Mouse (Mus musculus): Measurements from ENCODE around the gene Aim2. TPM values are rescaled to one million over a fixed set of nuclear protein-coding genes. Genes with fewer than 3 reads are reported as not detected.

The Aim2 gene
- polyA plus RNA-seq, 1 experiment from 2014 or later: 1.4 TPM

- ATAC-seq (ENCODE audit: low FRiP score) (no peak), DNase-seq (ENCODE audit: low spot score) (no peak)
- Histone ChIP-seq H3K36me3 (replicated peaks; ENCODE audit: control insufficient read depth, insufficient read depth) (no peaks in the 10 kb centered on the region), H3K9me3 (ENCODE audit: control insufficient read depth, low read length) (no peaks in the 10 kb centered on the region), H3K27me3 (ENCODE audit: control insufficient read depth, insufficient read depth, low read length) (no peaks in the 10 kb centered on the region), H3K9ac (no peak overlapping the region), H3K4me1 (replicated peaks; ENCODE audit: control insufficient read depth, insufficient read depth, low read length) (no peaks in the 10 kb centered on the region; the same call in 1 of the 2 replicates), H3K4me3 (replicated peaks; ENCODE audit: low read length) (no peak overlapping the region), H3K27ac (no peak overlapping the region), H3K4me2 (replicated peaks) (no peak overlapping the region)
- WGBS: 91% methylated on average over 1 of the region's 1 CpGs
These were observed 25.3 kb upstream of the Aim2 start for GRCm38 (mm10) chr1:173325395-173325794.

- DNase-seq (ENCODE audit: low spot score) (no peak), ATAC-seq (ENCODE audit: low FRiP score) (no peak)
- Histone ChIP-seq H3K4me1 (replicated peaks; ENCODE audit: control insufficient read depth, insufficient read depth, low read length) (no peaks in the 10 kb centered on the region; the same call in 1 of the 2 replicates), H3K4me3 (replicated peaks; ENCODE audit: low read length) (no peak overlapping the region), H3K36me3 (replicated peaks; ENCODE audit: control insufficient read depth, insufficient read depth) (no peaks in the 10 kb centered on the region), H3K4me2 (replicated peaks) (no peak overlapping the region), H3K27ac (no peak overlapping the region), H3K27me3 (ENCODE audit: control insufficient read depth, insufficient read depth, low read length) (no peaks in the 10 kb centered on the region), H3K9ac (no peak overlapping the region), H3K9me3 (ENCODE audit: control insufficient read depth, low read length) (no peaks in the 10 kb centered on the region)
- 73% methylated on average over 1 of the region's 1 CpGs for WGBS
These were observed 24.1 kb upstream of the Aim2 start for GRCm38 (mm10) chr1:173326552-173326951.

GRCm38 (mm10) chr1:173328446-173328845, 22.2 kb upstream of the Aim2 start:
- DNase-seq (ENCODE audit: low spot score) (no peak), ATAC-seq (ENCODE audit: low FRiP score) (no peak)
- Histone ChIP-seq H3K27me3 (ENCODE audit: control insufficient read depth, insufficient read depth, low read length) (no peaks in the 10 kb centered on the region), H3K9ac (no peak overlapping the region), H3K4me2 (replicated peaks) (no peak overlapping the region), H3K27ac (no peak overlapping the region), H3K4me3 (replicated peaks; ENCODE audit: low read length) (no peak overlapping the region), H3K9me3 (ENCODE audit: control insufficient read depth, low read length) (no peaks in the 10 kb centered on the region), H3K36me3 (replicated peaks; ENCODE audit: control insufficient read depth, insufficient read depth) (no peaks in the 10 kb centered on the region), H3K4me1 (replicated peaks; ENCODE audit: control insufficient read depth, insufficient read depth, low read length) (no peaks in the 10 kb centered on the region; the same call in 1 of the 2 replicates)
- WGBS: 57% methylated on average over 8 of the region's 8 CpGs

GRCm38 (mm10) chr1:173329185-173329584, 21.5 kb upstream of the Aim2 start:
- no peaks in the 10 kb centered on the region for H3K27me3 ChIP-seq (ENCODE audit: control insufficient read depth, insufficient read depth, low read length)
- no peak for ATAC-seq (ENCODE audit: low FRiP score)
- H3K4me1 ChIP-seq (replicated peaks; ENCODE audit: control insufficient read depth, insufficient read depth, low read length): no peaks in the 10 kb centered on the region; the same call in 1 of the 2 replicates
- H3K9me3 ChIP-seq (ENCODE audit: control insufficient read depth, low read length): no peaks in the 10 kb centered on the region
- H3K4me3 ChIP-seq (replicated peaks; ENCODE audit: low read length): no peak overlapping the region
- DNase-seq (ENCODE audit: low spot score): no peak
- peak overlapping the region; percentile 36; the same call in 1 of the 2 replicates for H3K27ac ChIP-seq
- H3K4me2 ChIP-seq (replicated peaks): no peak overlapping the region
- WGBS: 44% methylated on average over 4 of the region's 4 CpGs
- H3K36me3 ChIP-seq (replicated peaks; ENCODE audit: control insufficient read depth, insufficient read depth): no peaks in the 10 kb centered on the region
- H3K9ac ChIP-seq: no peak overlapping the region

GRCm38 (mm10) chr1:173329743-173330142, 20.9 kb upstream of the Aim2 start:
- no peaks in the 10 kb centered on the region; the same call in 1 of the 2 replicates for H3K4me1 ChIP-seq (replicated peaks; ENCODE audit: control insufficient read depth, insufficient read depth, low read length)
- H3K27me3 ChIP-seq (ENCODE audit: control insufficient read depth, insufficient read depth, low read length): no peaks in the 10 kb centered on the region
- no peak overlapping the region for H3K9ac ChIP-seq
- ATAC-seq (ENCODE audit: low FRiP score): peak; percentile 46; the same call in 1 of the 2 replicates
- 64% methylated on average over 5 of the region's 5 CpGs for WGBS
- no peak overlapping the region for H3K4me2 ChIP-seq (replicated peaks)
- H3K27ac ChIP-seq: peak overlapping the region; percentile 44; the same call in 1 of the 2 replicates
- DNase-seq (ENCODE audit: low spot score): peak; percentile 51
- H3K9me3 ChIP-seq (ENCODE audit: control insufficient read depth, low read length): no peaks in the 10 kb centered on the region
- no peaks in the 10 kb centered on the region for H3K36me3 ChIP-seq (replicated peaks; ENCODE audit: control insufficient read depth, insufficient read depth)
- no peak overlapping the region for H3K4me3 ChIP-seq (replicated peaks; ENCODE audit: low read length)

GRCm38 (mm10) chr1:173332418-173332817, 18.3 kb upstream of the Aim2 start:
- Histone ChIP-seq H3K27me3 (ENCODE audit: control insufficient read depth, insufficient read depth, low read length) (no peaks in the 10 kb centered on the region), H3K9me3 (ENCODE audit: control insufficient read depth, low read length) (no peaks in the 10 kb centered on the region), H3K36me3 (replicated peaks; ENCODE audit: control insufficient read depth, insufficient read depth) (peaks cover 20% of the 10 kb centered on the region), H3K9ac (no peak overlapping the region), H3K27ac (no peak overlapping the region), H3K4me3 (replicated peaks; ENCODE audit: low read length) (no peak overlapping the region), H3K4me2 (replicated peaks) (no peak overlapping the region), H3K4me1 (replicated peaks; ENCODE audit: control insufficient read depth, insufficient read depth, low read length) (no peaks in the 10 kb centered on the region; the same call in none of the 2 replicates)
- WGBS: 92% methylated on average over 5 of the region's 5 CpGs
- no peak for DNase-seq (ENCODE audit: low spot score)
- ATAC-seq (ENCODE audit: low FRiP score): no peak

- H3K27me3 ChIP-seq (ENCODE audit: control insufficient read depth, insufficient read depth, low read length): no peaks in the 10 kb centered on the region
- H3K27ac ChIP-seq: no peak within 1 kb of the TSS
- H3K9me3 ChIP-seq (ENCODE audit: control insufficient read depth, low read length): no peaks in the 10 kb centered on the region
- ATAC-seq (ENCODE audit: low FRiP score): no peak
- H3K4me3 ChIP-seq (replicated peaks; ENCODE audit: low read length): no peak within 1 kb of the TSS
- H3K36me3 ChIP-seq (replicated peaks; ENCODE audit: control insufficient read depth, insufficient read depth): peaks cover 31% of the 10 kb centered on the region
- H3K9ac ChIP-seq: no peak within 1 kb of the TSS
- no peak within 1 kb of the TSS for H3K4me2 ChIP-seq (replicated peaks)
- no peak for DNase-seq (ENCODE audit: low spot score)
- H3K4me1 ChIP-seq (replicated peaks; ENCODE audit: control insufficient read depth, insufficient read depth, low read length): no peaks in the 10 kb centered on the region; the same call in none of the 2 replicates
- 77% methylated on average over 9 of the region's 9 CpGs for WGBS
These were observed 17.1 kb upstream of the Aim2 start, which contains the start of gene Ackr1 for GRCm38 (mm10) chr1:173333312-173334253. Ackr1 (minus strand) TSS chr1:173333750.

GRCm38 (mm10) chr1:173335903-173336302, 14.8 kb upstream of the Aim2 start:
- no peaks in the 10 kb centered on the region for H3K27me3 ChIP-seq (ENCODE audit: control insufficient read depth, insufficient read depth, low read length)
- H3K4me1 ChIP-seq (replicated peaks; ENCODE audit: control insufficient read depth, insufficient read depth, low read length): no peaks in the 10 kb centered on the region; the same call in 1 of the 2 replicates
- 38% methylated on average over 11 of the region's 11 CpGs for WGBS
- no peak overlapping the region for H3K4me2 ChIP-seq (replicated peaks)
- H3K9ac ChIP-seq: no peak overlapping the region
- no peaks in the 10 kb centered on the region for H3K9me3 ChIP-seq (ENCODE audit: control insufficient read depth, low read length)
- ATAC-seq (ENCODE audit: low FRiP score) (no peak), DNase-seq (ENCODE audit: low spot score) (no peak)
- H3K27ac ChIP-seq: no peak overlapping the region
- H3K36me3 ChIP-seq (replicated peaks; ENCODE audit: control insufficient read depth, insufficient read depth): peaks cover 51% of the 10 kb centered on the region
- no peak overlapping the region for H3K4me3 ChIP-seq (replicated peaks; ENCODE audit: low read length)

GRCm38 (mm10) chr1:173337008-173337407, 13.7 kb upstream of the Aim2 start:
- no peak overlapping the region for H3K4me2 ChIP-seq (replicated peaks)
- H3K27me3 ChIP-seq (ENCODE audit: control insufficient read depth, insufficient read depth, low read length): no peaks in the 10 kb centered on the region
- H3K27ac ChIP-seq: no peak overlapping the region
- DNase-seq (ENCODE audit: low spot score): no peak
- 92% methylated on average over 10 of the region's 10 CpGs for WGBS
- H3K9me3 ChIP-seq (ENCODE audit: control insufficient read depth, low read length): no peaks in the 10 kb centered on the region
- no peak for ATAC-seq (ENCODE audit: low FRiP score)
- H3K4me1 ChIP-seq (replicated peaks; ENCODE audit: control insufficient read depth, insufficient read depth, low read length): no peaks in the 10 kb centered on the region; the same call in 1 of the 2 replicates
- peaks cover 60% of the 10 kb centered on the region for H3K36me3 ChIP-seq (replicated peaks; ENCODE audit: control insufficient read depth, insufficient read depth)
- no peak overlapping the region for H3K4me3 ChIP-seq (replicated peaks; ENCODE audit: low read length)
- H3K9ac ChIP-seq: no peak overlapping the region

All from hindbrain, embryonic 14.5 days (tissue).